Mouse (Mus musculus) forebrain, embryonic 13.5 days (tissue): ENCODE results near the gene Nr1h2. TPM values are rescaled to one million over a fixed set of nuclear protein-coding genes. Genes with fewer than 3 reads are reported as not detected.
A peak's percentile ranks its signal among the peaks of the same experiment; 100 is the strongest.

Experiments
- ATAC-seq: fragments of 200-750 bp; cut with Nextera tagmentation; 2 replicates; pipeline ENCODE4 v1.8.0; 2017
- H3K27ac ChIP-seq: fragments of 300-500 bp; sonication (generic); 2 replicates; pipeline ENCODE4 v1.5.1; 2015; ENCODE audit warnings: inconsistent platforms, mild to moderate bottlenecking, moderate library complexity
- H3K27me3 ChIP-seq: fragments of 300-500 bp; sonication (generic); 2 replicates; pipeline ENCODE4 v1.6.1; 2015; ENCODE audit warnings: mild to moderate bottlenecking, inconsistent platforms
- H3K36me3 ChIP-seq: fragments of 300-500 bp; sonication (generic); 2 replicates; pipeline ENCODE4 v1.6.1; 2015; ENCODE audit warnings: mild to moderate bottlenecking, inconsistent platforms; ENCODE audit not compliant: poor library complexity, severe bottlenecking
- H3K4me1 ChIP-seq: fragments of 300-500 bp; sonication (generic); 2 replicates; pipeline ENCODE4 v1.6.1; 2015; ENCODE audit warnings: inconsistent platforms
- H3K4me2 ChIP-seq: fragments of 300-500 bp; sonication (generic); 2 replicates; pipeline ENCODE4 v1.6.1; 2015; ENCODE audit warnings: inconsistent platforms, mild to moderate bottlenecking, moderate library complexity
- H3K4me3 ChIP-seq: fragments of 300-500 bp; sonication (generic); 2 replicates; pipeline ENCODE4 v1.5.1; 2015; ENCODE audit warnings: mild to moderate bottlenecking, inconsistent platforms
- H3K9ac ChIP-seq: fragments of 300-500 bp; sonication (generic); 2 replicates; pipeline ENCODE4 v1.6.1; 2015; ENCODE audit warnings: mild to moderate bottlenecking, inconsistent platforms
- H3K9me3 ChIP-seq: fragments of 300-500 bp; sonication (generic); replicated peaks from 2 replicates; pipeline ENCODE4 v1.6.1; 2016; ENCODE audit warnings: inconsistent platforms
- WGBS: fragments of 180-500 bp; shearing (Covaris S2); methylation state at CpG from one replicate; pipeline ENCODE4 v1.1.7; 2015; 5-methylcytosine and 5-hydroxymethylcytosine counted together
- polyA plus RNA-seq: library from polyadenylated mRNA; unstranded; fragments of >200 nt; fragmentation: Nextera tagmentation; extraction: Ambion mirVana; gene quantifications from 2 replicates; pipeline ENCODE4 v1.2.1, GENCODE M21; 2015

Gene Nr1h2
- polyA plus RNA-seq, 1 experiment from 2014 or later: 76.0 TPM

DNA sequence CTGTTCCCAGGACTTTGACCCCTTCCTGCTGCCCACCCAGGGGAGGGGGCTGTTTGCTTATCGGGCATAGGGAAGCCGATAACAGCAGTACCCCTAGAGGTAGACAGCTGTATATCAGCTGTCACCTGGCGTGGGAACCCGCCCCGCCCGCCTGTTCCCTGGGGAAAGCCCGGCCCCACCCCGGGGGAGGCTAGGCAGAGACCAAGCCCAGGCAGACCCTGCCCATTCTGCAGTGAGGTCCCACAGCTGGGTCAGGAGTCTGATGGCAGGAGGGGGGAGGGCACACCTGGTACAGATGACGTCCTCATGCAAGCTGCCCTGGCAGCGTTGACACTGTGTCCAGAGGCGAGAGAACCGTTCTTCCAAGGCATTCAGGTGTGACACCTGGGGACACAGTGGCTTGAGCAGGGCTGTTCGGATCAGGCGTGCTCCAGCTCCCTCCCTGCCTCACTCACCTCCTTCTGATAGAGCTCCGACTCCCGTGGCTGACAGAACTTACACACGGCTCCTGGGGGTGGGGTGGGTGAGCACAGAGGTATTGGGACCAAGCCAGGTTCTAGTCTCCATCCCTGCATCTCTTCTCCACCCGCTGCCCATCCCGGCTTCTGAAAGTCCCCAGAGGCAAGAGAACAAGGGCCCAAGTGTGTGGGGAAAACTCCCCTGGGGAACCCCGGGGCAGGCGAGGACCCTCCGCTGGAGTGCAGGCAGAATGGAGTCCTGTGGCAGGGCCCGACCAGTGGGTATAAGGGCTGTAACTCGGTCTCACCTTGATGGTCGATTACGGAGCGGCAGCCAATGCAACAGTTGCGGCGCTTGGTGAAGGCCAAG is 20.6 kb downstream of the Nr1h2 start:
- no peak for ATAC-seq
- 86% methylated on average over 29 of the region's 29 CpGs for whole genome bisulfite sequencing
- peaks cover 2% of the 10 kb centered on the region for H3K4me1 ChIP-seq
- no peak overlapping the region for H3K4me3 ChIP-seq
- H3K4me2 ChIP-seq: no peak overlapping the region
- peaks cover 8% of the 10 kb centered on the region; the same call in 1 of the 2 replicates for H3K27me3 ChIP-seq
- H3K36me3 ChIP-seq: peaks cover 60% of the 10 kb centered on the region
- no peaks in the 10 kb centered on the region for H3K9me3 ChIP-seq
- no peak overlapping the region for H3K27ac ChIP-seq
- no peak overlapping the region for H3K9ac ChIP-seq

- H3K36me3 ChIP-seq: peaks cover 50% of the 10 kb centered on the region
- H3K4me1 ChIP-seq: peaks cover 9% of the 10 kb centered on the region
- H3K27me3 ChIP-seq: peaks cover 15% of the 10 kb centered on the region
- no peak for ATAC-seq
- H3K27ac ChIP-seq: no peak within 1 kb of the TSS
- no peak within 1 kb of the TSS for H3K4me3 ChIP-seq
- H3K4me2 ChIP-seq: no peak within 1 kb of the TSS
- WGBS: 83% methylated on average over 4 of the region's 4 CpGs
- H3K9me3 ChIP-seq: no peaks in the 10 kb centered on the region
- no peak within 1 kb of the TSS for H3K9ac ChIP-seq
These were observed 21.6 kb downstream of the Nr1h2 start, which contains the start of gene Spib for GRCm38 (mm10) chr7:44531946-44532732. Gene Spib (minus strand): TSS chr7:44532071.

- 56% methylated on average over 5 of the region's 5 CpGs for WGBS
- no peak for ATAC-seq
- H3K27ac ChIP-seq: no peak overlapping the region
- no peaks in the 10 kb centered on the region for H3K9me3 ChIP-seq
- H3K4me1 ChIP-seq: peaks cover 9% of the 10 kb centered on the region
- no peak overlapping the region for H3K9ac ChIP-seq
- no peak overlapping the region for H3K4me2 ChIP-seq
- peaks cover 23% of the 10 kb centered on the region for H3K27me3 ChIP-seq
- peaks cover 41% of the 10 kb centered on the region for H3K36me3 ChIP-seq
- H3K4me3 ChIP-seq: no peak overlapping the region
These were observed 22.5 kb downstream of the Nr1h2 start for GRCm38 (mm10) chr7:44531207-44531606.

DNA sequence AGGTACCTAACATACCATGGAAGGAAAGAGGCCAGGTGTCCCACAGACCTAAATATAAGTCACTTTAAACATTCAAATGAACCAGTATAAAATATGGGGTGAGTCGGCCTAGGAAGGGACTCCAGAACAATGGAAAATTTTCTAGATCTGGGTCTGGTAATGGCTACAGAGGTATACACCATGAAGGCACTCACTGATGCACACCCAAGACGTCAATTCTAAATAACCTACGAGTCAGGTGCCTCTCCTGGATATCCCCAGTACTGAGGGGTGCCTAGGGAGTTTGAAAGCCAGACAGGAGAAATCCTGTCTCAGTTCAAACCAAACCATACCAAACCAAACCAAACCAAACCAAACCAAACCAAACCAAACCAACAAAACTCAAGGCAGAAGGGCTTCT is 23.2 kb downstream of the Nr1h2 start:
- Histone ChIP-seq H3K27me3 (peaks cover 28% of the 10 kb centered on the region), H3K4me3 (no peak overlapping the region), H3K4me1 (peaks cover 11% of the 10 kb centered on the region), H3K9me3 (no peaks in the 10 kb centered on the region), H3K36me3 (peaks cover 34% of the 10 kb centered on the region), H3K9ac (no peak overlapping the region), H3K27ac (no peak overlapping the region), H3K4me2 (no peak overlapping the region)
- ATAC-seq: no peak
- WGBS: 84% methylated on average over 3 of the region's 3 CpGs

GRCm38 (mm10) chr7:44529518-44529917 is 24.2 kb downstream of the Nr1h2 start:
- Histone ChIP-seq H3K4me1 (peaks cover 21% of the 10 kb centered on the region), H3K9ac (0 out of 2 replicates have a peak overlapping the region, but pooled peaks have one; percentile 16), H3K27ac (no peak overlapping the region), H3K36me3 (peaks cover 24% of the 10 kb centered on the region), H3K9me3 (no peaks in the 10 kb centered on the region), H3K4me2 (no peak overlapping the region), H3K4me3 (no peak overlapping the region), H3K27me3 (peaks cover 38% of the 10 kb centered on the region)
- WGBS: 65% methylated on average over 5 of the region's 5 CpGs
- no peak for ATAC-seq

- Histone ChIP-seq H3K9ac (peak overlapping the region; percentile 63), H3K4me2 (peak overlapping the region; percentile 74), H3K9me3 (no peaks in the 10 kb centered on the region), H3K27ac (no peak overlapping the region), H3K27me3 (peaks cover 54% of the 10 kb centered on the region), H3K36me3 (peaks cover 6% of the 10 kb centered on the region; the same call in 1 of the 2 replicates), H3K4me3 (peak overlapping the region; percentile 39), H3K4me1 (peaks cover 21% of the 10 kb centered on the region)
- peak; percentile 44 for ATAC-seq
- WGBS: 5% methylated on average over 40 of the region's 40 CpGs
These were observed 26.0 kb downstream of the Nr1h2 start for GRCm38 (mm10) chr7:44527483-44528398.

GRCm38 (mm10) chr7:44526414-44527154 is 27.2 kb downstream of the Nr1h2 start:
- Histone ChIP-seq H3K9ac (no peak overlapping the region), H3K36me3 (no peaks in the 10 kb centered on the region), H3K27me3 (peaks cover 65% of the 10 kb centered on the region), H3K4me1 (peaks cover 22% of the 10 kb centered on the region), H3K4me2 (no peak overlapping the region), H3K27ac (no peak overlapping the region), H3K9me3 (no peaks in the 10 kb centered on the region), H3K4me3 (no peak overlapping the region)
- 91% methylated on average over 14 of the region's 14 CpGs for WGBS
- ATAC-seq: no peak

GRCm38 (mm10) chr7:44525126-44525832 is 28.5 kb downstream of the Nr1h2 start:
- 18% methylated on average over 22 of the region's 22 CpGs for WGBS
- Histone ChIP-seq H3K4me2 (peak overlapping the region; percentile 33), H3K27ac (no peak overlapping the region), H3K9me3 (no peaks in the 10 kb centered on the region), H3K4me3 (no peak overlapping the region; the same call in 1 of the 2 replicates), H3K27me3 (peaks cover 74% of the 10 kb centered on the region), H3K36me3 (no peaks in the 10 kb centered on the region), H3K4me1 (peaks cover 24% of the 10 kb centered on the region), H3K9ac (peak overlapping the region; percentile 48)
- peak; percentile 31; the same call in 1 of the 2 replicates for ATAC-seq

- peak within 1 kb of the TSS; percentile 33 for H3K4me2 ChIP-seq
These were observed 29.2 kb downstream of the Nr1h2 start, which contains the start of gene Mybpc2 for GRCm38 (mm10) chr7:44524502-44524901. Gene Mybpc2 (minus strand): TSS chr7:44524656.

DNA sequence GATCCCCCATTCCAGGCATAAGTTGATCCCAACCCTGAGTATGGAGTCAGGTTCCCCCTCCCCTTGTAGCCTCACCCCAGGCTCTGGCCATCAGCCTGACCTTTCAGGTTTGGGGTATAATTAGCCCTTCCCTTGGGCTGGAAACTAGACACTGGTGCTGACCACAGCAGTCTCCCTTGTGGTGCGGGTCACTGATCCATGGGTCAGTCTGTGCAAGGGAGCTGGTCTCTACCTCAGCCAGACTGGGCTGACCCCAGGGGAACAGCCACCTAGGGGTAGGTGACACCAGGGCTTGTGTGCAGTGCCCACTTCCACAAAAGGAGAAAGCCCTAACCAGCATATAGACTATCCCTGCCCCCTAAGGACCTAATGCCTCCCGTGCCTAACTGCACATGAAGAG is 30.7 kb downstream of the Nr1h2 start:
- peaks cover 66% of the 10 kb centered on the region for H3K27me3 ChIP-seq
- 81% methylated on average over 2 of the region's 2 CpGs for WGBS

More at GRCm38 (mm10) chr7:44524502-44524901, 29.2 kb downstream of the Nr1h2 start, which contains the start of gene Mybpc2:
- no peaks in the 10 kb centered on the region for H3K36me3 ChIP-seq
- peaks cover 24% of the 10 kb centered on the region for H3K4me1 ChIP-seq
- no peaks in the 10 kb centered on the region for H3K9me3 ChIP-seq
- 38% methylated on average over 12 of the region's 12 CpGs for WGBS
- H3K27ac ChIP-seq: no peak within 1 kb of the TSS
- ATAC-seq: no peak
- H3K27me3 ChIP-seq: peaks cover 74% of the 10 kb centered on the region
- H3K9ac ChIP-seq: peak within 1 kb of the TSS; percentile 48
- no peak within 1 kb of the TSS; the same call in 1 of the 2 replicates for H3K4me3 ChIP-seq

More for the DNA sequence above, 30.7 kb downstream of the Nr1h2 start:
- H3K4me1 ChIP-seq: peaks cover 22% of the 10 kb centered on the region
- H3K27ac ChIP-seq: no peak overlapping the region
- H3K36me3 ChIP-seq: no peaks in the 10 kb centered on the region
- H3K9me3 ChIP-seq: no peaks in the 10 kb centered on the region
- no peak for ATAC-seq
- no peak overlapping the region for H3K9ac ChIP-seq
- no peak overlapping the region for H3K4me2 ChIP-seq
- no peak overlapping the region for H3K4me3 ChIP-seq
